Mouse (Mus musculus) liver, embryonic 11.5 days (tissue): ENCODE measurements at regions not wholly inside any gene's neighbourhood (a gene's known extent, or its start where the extent isn't known, plus 50 kb on each side); places are given as distances from the start of the nearest gene placed in this dataset.

Experiments
- ATAC-seq: fragments of 200-750 bp; cut with Nextera tagmentation; replicated peaks from 2 replicates; pipeline ENCODE4 v1.8.0; 2017; ENCODE audit warnings: moderate number of reproducible peaks, mild to moderate bottlenecking, moderate TSS enrichment, moderate library complexity; ENCODE audit not compliant: low FRiP score
- DNase-seq: peaks from one replicate; pipeline ENCODE4 v3.0.0-alpha.2; 2017; ENCODE audit warnings: low spot score
- H3K27ac ChIP-seq: fragments of 300-500 bp; sonication (generic); 2 replicates; pipeline ENCODE4 v1.5.1; 2014; ENCODE audit warnings: mild to moderate bottlenecking, low read depth, low read length, control low read depth
- H3K27me3 ChIP-seq: fragments of 300-500 bp; sonication (generic); replicated peaks from 2 replicates; pipeline ENCODE4 v1.6.1; 2014; ENCODE audit warnings: low read length, mixed read lengths; ENCODE audit not compliant: control insufficient read depth, insufficient read depth
- H3K36me3 ChIP-seq: fragments of 300-500 bp; sonication (generic); 2 replicates; pipeline ENCODE4 v1.6.1; 2014; ENCODE audit warnings: mild to moderate bottlenecking, low read length, moderate library complexity, mixed read lengths; ENCODE audit not compliant: control insufficient read depth, insufficient read depth
- H3K4me1 ChIP-seq: fragments of 300-500 bp; sonication (generic); replicated peaks from 2 replicates; pipeline ENCODE4 v1.6.1; 2014; ENCODE audit warnings: low read length, mixed read lengths; ENCODE audit not compliant: control insufficient read depth, insufficient read depth
- H3K4me2 ChIP-seq: fragments of 300-500 bp; sonication (generic); 2 replicates; pipeline ENCODE4 v1.6.1; 2014; ENCODE audit warnings: mild to moderate bottlenecking, control low read depth, moderate library complexity
- H3K4me3 ChIP-seq: fragments of 300-500 bp; sonication (generic); 2 replicates; pipeline ENCODE4 v1.5.1; 2014; ENCODE audit warnings: low read depth, low read length, control low read depth
- H3K9ac ChIP-seq: fragments of 300-500 bp; sonication (generic); 2 replicates; pipeline ENCODE4 v1.6.1; 2014; ENCODE audit warnings: low read depth, low read length, control low read depth
- H3K9me3 ChIP-seq: fragments of 300-500 bp; sonication (generic); 2 replicates; pipeline ENCODE4 v1.6.1; 2016; ENCODE audit warnings: low read length, inconsistent platforms, mixed read lengths; ENCODE audit not compliant: control insufficient read depth
- WGBS: fragments of 180-500 bp; shearing (Covaris S2); extraction: QIAGEN DNeasy Blood & Tissue Kit; methylation state at CpG from one replicate; pipeline ENCODE4 v1.1.7; 2014; 5-methylcytosine and 5-hydroxymethylcytosine counted together

- no peak for ATAC-seq
- Histone ChIP-seq H3K36me3 (no peaks in the 10 kb centered on the region), H3K4me3 (no peak overlapping the region), H3K27me3 (no peaks in the 10 kb centered on the region), H3K4me2 (no peak overlapping the region), H3K9ac (no peak overlapping the region), H3K9me3 (no peaks in the 10 kb centered on the region), H3K27ac (no peak overlapping the region), H3K4me1 (no peaks in the 10 kb centered on the region)
- 61% methylated on average over 3 of the region's 3 CpGs for WGBS
- no peak for DNase-seq
Measured at GRCm38 (mm10) chr3:57923061-57923460, 75.2 kb upstream of the Pfn2 start.

DNA sequence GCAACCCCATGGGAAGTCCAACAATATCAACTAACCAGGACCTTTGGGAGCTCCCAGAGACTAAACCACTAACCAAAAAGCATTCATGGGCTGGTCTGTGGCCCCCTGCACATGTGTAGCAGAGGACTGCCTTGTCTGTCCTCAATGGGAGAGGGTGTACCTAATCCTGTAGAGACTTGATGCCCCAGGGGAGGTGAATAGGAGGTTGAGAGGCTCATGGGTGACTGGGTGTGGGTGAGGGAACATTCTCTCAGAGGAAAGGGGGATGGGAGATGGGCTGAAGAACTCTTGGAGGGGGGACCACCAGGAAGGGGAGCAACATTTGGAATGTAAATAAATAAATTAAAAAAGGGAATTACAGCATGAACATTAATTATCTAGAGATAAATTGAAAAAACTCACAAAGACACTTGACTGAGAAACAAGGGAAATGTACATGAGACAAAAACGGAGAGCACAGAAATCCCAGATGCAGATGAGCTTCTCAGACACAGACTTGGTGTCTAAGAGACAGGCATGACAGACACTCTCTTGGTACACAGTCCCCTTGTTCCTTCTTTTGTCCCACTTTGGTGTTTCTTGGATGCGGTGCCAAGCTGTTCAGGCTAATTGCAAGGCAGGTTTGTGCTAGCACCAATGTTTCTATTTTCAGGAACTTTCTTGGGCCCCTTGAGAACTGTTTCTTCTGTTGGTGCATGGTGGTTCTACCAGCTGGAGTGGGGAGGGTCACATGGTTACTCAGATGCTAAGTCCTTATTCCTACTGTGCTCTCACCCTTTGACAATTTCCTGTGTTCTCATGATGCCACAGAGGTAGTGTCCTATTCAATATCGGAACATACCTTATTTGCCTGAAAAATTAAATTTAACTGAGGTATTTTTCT, 85.0 kb upstream of the Pfn2 start:
- H3K27me3 ChIP-seq, result no peaks in the 10 kb centered on the region
- H3K27ac ChIP-seq, result no peak overlapping the region
- ATAC-seq, result no peak
- no peak overlapping the region for H3K4me2 ChIP-seq
- no peak for DNase-seq
- no peak overlapping the region for H3K4me3 ChIP-seq
- H3K9me3 ChIP-seq, result no peaks in the 10 kb centered on the region
- 88% methylated on average over 3 of the region's 3 CpGs for WGBS
- H3K36me3 ChIP-seq, result no peaks in the 10 kb centered on the region
- no peaks in the 10 kb centered on the region for H3K4me1 ChIP-seq
- H3K9ac ChIP-seq, result no peak overlapping the region

GRCm38 (mm10) chr3:57935042-57935610, 87.2 kb upstream of the Pfn2 start:
- Histone ChIP-seq H3K4me2 (no peak overlapping the region), H3K27ac (no peak overlapping the region), H3K9ac (no peak overlapping the region), H3K4me1 (no peaks in the 10 kb centered on the region), H3K36me3 (no peaks in the 10 kb centered on the region), H3K27me3 (no peaks in the 10 kb centered on the region), H3K9me3 (no peaks in the 10 kb centered on the region), H3K4me3 (no peak overlapping the region)
- ATAC-seq (no peak), DNase-seq (no peak)
- 62% methylated on average over 5 of the region's 5 CpGs for WGBS

- ATAC-seq (no peak), DNase-seq (no peak)
- Histone ChIP-seq H3K4me1 (no peaks in the 10 kb centered on the region), H3K36me3 (no peaks in the 10 kb centered on the region), H3K4me2 (no peak overlapping the region), H3K4me3 (no peak overlapping the region), H3K27ac (no peak overlapping the region), H3K27me3 (no peaks in the 10 kb centered on the region), H3K9me3 (no peaks in the 10 kb centered on the region), H3K9ac (no peak overlapping the region)
- 74% methylated on average over 4 of the region's 4 CpGs for WGBS
Measured at GRCm38 (mm10) chr3:57940504-57941381, 92.9 kb upstream of the Pfn2 start.

DNA sequence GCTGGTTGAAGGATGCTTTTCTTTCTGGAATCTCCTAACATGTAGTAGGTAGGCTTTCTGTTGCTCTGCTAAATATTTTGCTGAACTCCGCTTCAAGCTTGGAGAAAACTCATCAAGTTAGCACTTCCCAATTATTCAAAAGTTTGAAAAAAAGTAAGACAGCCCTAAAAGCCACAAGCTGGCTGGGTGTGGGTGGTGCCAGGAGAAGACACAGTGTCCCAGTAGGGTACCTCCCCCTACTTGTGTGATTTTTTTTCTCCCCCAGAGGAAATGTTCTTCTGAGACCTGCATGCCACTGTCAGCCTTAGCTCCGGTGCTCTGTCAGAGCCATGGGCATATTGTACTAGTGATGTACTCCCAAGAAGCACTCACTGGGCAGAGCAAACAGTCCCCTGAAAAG, 96.8 kb upstream of the Pfn2 start:
- no peaks in the 10 kb centered on the region for H3K9me3 ChIP-seq
- H3K27ac ChIP-seq, result no peak overlapping the region
- no peak for DNase-seq
- no peak overlapping the region for H3K4me2 ChIP-seq
- H3K27me3 ChIP-seq, result no peaks in the 10 kb centered on the region
- WGBS, result 79% methylated on average over 2 of the region's 2 CpGs
- H3K9ac ChIP-seq, result no peak overlapping the region
- no peak overlapping the region for H3K4me3 ChIP-seq
- H3K4me1 ChIP-seq, result no peaks in the 10 kb centered on the region
- ATAC-seq, result no peak
- H3K36me3 ChIP-seq, result no peaks in the 10 kb centered on the region

DNA sequence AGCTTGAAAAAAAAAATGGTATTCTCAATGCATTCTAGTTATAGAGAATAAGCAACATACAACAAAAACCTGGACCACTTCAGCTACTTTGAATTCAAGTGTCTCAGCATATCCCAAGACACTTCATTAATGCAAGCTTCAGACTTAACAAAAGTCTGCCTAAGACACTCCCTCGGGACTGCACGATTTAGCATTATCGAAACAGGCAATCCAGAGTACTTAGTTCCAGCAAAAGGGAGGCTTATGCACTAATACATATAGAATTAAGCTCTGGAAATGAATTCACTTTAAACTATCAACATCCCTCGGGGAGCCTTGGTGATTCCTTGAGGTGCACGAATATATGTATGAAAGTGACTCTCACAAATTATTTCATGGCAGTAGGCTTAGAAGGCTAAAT, 97.9 kb upstream of the Pfn2 start:
- ATAC-seq (no peak), DNase-seq (no peak)
- no peaks in the 10 kb centered on the region for H3K27me3 ChIP-seq
- H3K4me2 ChIP-seq, result no peak overlapping the region
- 88% methylated on average over 5 of the region's 5 CpGs for WGBS
- no peak overlapping the region for H3K9ac ChIP-seq
- no peaks in the 10 kb centered on the region for H3K36me3 ChIP-seq
- H3K4me1 ChIP-seq, result no peaks in the 10 kb centered on the region
- H3K4me3 ChIP-seq, result no peak overlapping the region
- no peak overlapping the region for H3K27ac ChIP-seq
- H3K9me3 ChIP-seq, result no peaks in the 10 kb centered on the region

DNA sequence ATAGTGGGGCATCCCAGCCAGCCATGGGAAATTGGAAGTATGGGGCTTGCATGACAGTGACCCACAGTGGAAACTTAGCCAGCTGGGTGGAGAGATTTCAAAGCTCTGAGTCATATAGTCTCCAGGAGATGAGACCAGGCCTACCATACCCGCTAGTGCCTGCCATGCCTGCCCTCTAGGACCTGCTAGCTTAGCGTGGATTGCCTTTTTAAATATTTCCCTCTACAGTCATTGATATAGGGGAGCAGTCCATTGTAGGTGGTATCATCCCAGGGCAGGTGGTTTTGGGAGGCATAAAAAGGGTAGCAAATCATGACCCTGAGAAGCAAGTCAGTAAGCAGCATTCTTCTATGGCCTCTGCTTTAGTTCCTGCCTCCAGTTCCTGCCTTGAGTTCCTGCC, 99.5 kb upstream of the Pfn2 start:
- no peaks in the 10 kb centered on the region for H3K27me3 ChIP-seq
- H3K4me3 ChIP-seq, result no peak overlapping the region
- WGBS, result 82% methylated on average over 2 of the region's 2 CpGs
- no peak overlapping the region for H3K4me2 ChIP-seq
- no peak for DNase-seq
- H3K4me1 ChIP-seq, result no peaks in the 10 kb centered on the region
- no peak overlapping the region for H3K27ac ChIP-seq
- H3K36me3 ChIP-seq, result no peaks in the 10 kb centered on the region
- no peak for ATAC-seq
- no peak overlapping the region for H3K9ac ChIP-seq
- no peaks in the 10 kb centered on the region for H3K9me3 ChIP-seq

DNA sequence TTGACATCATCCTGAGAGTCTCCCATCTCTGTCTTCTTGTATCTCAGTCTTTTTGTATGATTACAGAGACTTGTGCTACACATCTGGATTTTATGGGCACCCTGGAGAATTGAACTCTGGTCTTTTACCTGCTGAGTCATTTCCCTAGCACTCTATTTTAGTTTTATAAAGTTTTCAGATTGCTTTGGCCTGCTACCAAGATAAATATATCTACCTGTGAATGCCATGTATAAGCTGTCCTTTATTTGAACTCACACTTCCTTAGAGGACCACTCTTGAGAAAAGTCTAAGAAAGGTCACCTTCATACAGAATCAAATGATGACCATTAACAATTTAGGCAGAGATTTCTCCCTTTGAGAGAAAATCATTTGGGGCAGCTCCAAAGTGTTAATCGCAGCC, 100.8 kb upstream of the Pfn2 start:
- 84% methylated on average over 1 of the region's 1 CpGs for WGBS

More for the DNA sequence above, 100.8 kb upstream of the Pfn2 start:
- H3K9ac ChIP-seq, result no peak overlapping the region
- H3K27me3 ChIP-seq, result no peaks in the 10 kb centered on the region
- no peaks in the 10 kb centered on the region for H3K4me1 ChIP-seq
- ATAC-seq, result no peak
- H3K4me3 ChIP-seq, result no peak overlapping the region
- H3K36me3 ChIP-seq, result no peaks in the 10 kb centered on the region
- no peak overlapping the region for H3K4me2 ChIP-seq
- H3K27ac ChIP-seq, result no peak overlapping the region
- no peak for DNase-seq
- H3K9me3 ChIP-seq, result no peaks in the 10 kb centered on the region
